Mouse (Mus musculus) embryonic fibroblast, embryonic 13.5 days (primary cell): ENCODE measurements around the gene Ndufb7. TPM values are rescaled to one million over a fixed set of nuclear protein-coding genes. Genes with fewer than 3 reads are reported as not detected.
"Not testable (repeated sequence)": the region's sequence is repeated elsewhere in the genome, so short reads cannot be mapped to it uniquely, and the experiment has no call there.

Experiments
- H3K27ac ChIP-seq: 2 replicates; pipeline ENCODE4 v1.5.1; 2012; ENCODE audit warnings: low read length, control low read depth, inconsistent platforms; ENCODE audit not compliant: insufficient read depth
- H3K4me1 ChIP-seq: 2 replicates; pipeline ENCODE4 v1.6.1; 2011; ENCODE audit warnings: low read length; ENCODE audit not compliant: control insufficient read depth, insufficient read depth
- H3K4me3 ChIP-seq: 2 replicates; pipeline ENCODE4 v1.5.1; 2011; ENCODE audit warnings: mild to moderate bottlenecking, control low read depth, low read length; ENCODE audit not compliant: insufficient read depth
- CTCF ChIP-seq: IDR thresholded peaks from 2 replicates; pipeline ENCODE4 v1.5.1; 2011; ENCODE audit warnings: mild to moderate bottlenecking, control low read depth, low read length, moderate library complexity, borderline replicate concordance; ENCODE audit not compliant: insufficient read depth
- POLR2A ChIP-seq: IDR thresholded peaks from 2 replicates; pipeline ENCODE4 v1.6.1; 2011; ENCODE audit warnings: low read depth, mild to moderate bottlenecking, control low read depth, low read length, moderate library complexity
- polyA plus RNA-seq: library from polyadenylated mRNA; stranded (reverse); fragments of >200 nt; gene quantifications from 2 replicates; pipeline ENCODE4 v1.2.4, GENCODE M21; 2011; ENCODE audit warnings: low read depth; ENCODE audit not compliant: missing spikeins, insufficient read length

Gene Ndufb7
- polyA plus RNA-seq, 1 experiment = 67.4 TPM

- no peak overlapping the region for H3K27ac ChIP-seq
- TF ChIP-seq POLR2A = no peak
- no peak overlapping the region for H3K4me3 ChIP-seq
- H3K4me1 ChIP-seq = no peaks in the 10 kb centered on the region
Observed at GRCm38 (mm10) chr8:83584771-83585170, 18.3 kb downstream of the Ndufb7 start.

GRCm38 (mm10) chr8:83585333-83585732 lies 18.9 kb downstream of the Ndufb7 start:
- H3K4me3 ChIP-seq = no peak overlapping the region
- no peak overlapping the region for H3K27ac ChIP-seq
- no peaks in the 10 kb centered on the region for H3K4me1 ChIP-seq
- TF ChIP-seq POLR2A (no peak), CTCF (no peak)

GRCm38 (mm10) chr8:83587644-83588043 lies 21.2 kb downstream of the Ndufb7 start:
- Histone ChIP-seq H3K4me3 (no peak overlapping the region), H3K27ac (no peak overlapping the region), H3K4me1 (no peaks in the 10 kb centered on the region; the same call in 1 of the 2 replicates)
- TF ChIP-seq CTCF (no peak), POLR2A (no peak)

GRCm38 (mm10) chr8:83588886-83589285 lies 22.4 kb downstream of the Ndufb7 start:
- Histone ChIP-seq H3K4me1 (no peaks in the 10 kb centered on the region; the same call in 1 of the 2 replicates), H3K27ac (no peak overlapping the region), H3K4me3 (no peak overlapping the region)
- TF ChIP-seq CTCF (no peak), POLR2A (no peak)

GRCm38 (mm10) chr8:83590488-83591023 lies 24.1 kb downstream of the Ndufb7 start:
- H3K4me1 ChIP-seq = no peaks in the 10 kb centered on the region; the same call in 1 of the 2 replicates
- H3K27ac ChIP-seq = no peak overlapping the region
- no peak overlapping the region for H3K4me3 ChIP-seq
- TF ChIP-seq POLR2A (no peak), CTCF (no peak)

GRCm38 (mm10) chr8:83592682-83593081 lies 26.2 kb downstream of the Ndufb7 start:
- TF ChIP-seq POLR2A (no peak), CTCF (no peak)

GRCm38 (mm10) chr8:83593325-83594166 lies 27.1 kb downstream of the Ndufb7 start:
- no peak for TF ChIP-seq POLR2A
- TF ChIP-seq CTCF = no peak
- Histone ChIP-seq H3K27ac (no peak overlapping the region), H3K4me3 (peak overlapping the region; percentile 88), H3K4me1 (no peaks in the 10 kb centered on the region; the same call in 1 of the 2 replicates)

More at GRCm38 (mm10) chr8:83592682-83593081, 26.2 kb downstream of the Ndufb7 start:
- H3K4me1 ChIP-seq = no peaks in the 10 kb centered on the region; the same call in 1 of the 2 replicates
- H3K4me3 ChIP-seq = peak overlapping the region; percentile 35
- no peak overlapping the region for H3K27ac ChIP-seq

GRCm38 (mm10) chr8:83594167-83595049 lies 27.9 kb downstream of the Ndufb7 start:
- Histone ChIP-seq H3K4me1 (no peaks in the 10 kb centered on the region; the same call in 1 of the 2 replicates), H3K4me3 (peak overlapping the region; percentile 88), H3K27ac (peak overlapping the region; percentile 66)
- no peak for TF ChIP-seq CTCF
- TF ChIP-seq POLR2A = peak; percentile 88

- peak overlapping the region; percentile 66 for H3K27ac ChIP-seq
- H3K4me1 ChIP-seq = not testable (repeated sequence)
- peak overlapping the region; percentile 35 for H3K4me3 ChIP-seq
Observed at GRCm38 (mm10) chr8:83595050-83595345, 28.5 kb downstream of the Ndufb7 start.
